Mouse (Mus musculus) thymus, adult 2 months (tissue): ENCODE results near the gene Arhgef28. TPM values are rescaled to one million over a fixed set of nuclear protein-coding genes. Genes with fewer than 3 reads are reported as not detected.

Experiments used
- DNase-seq: peaks from one replicate; pipeline ENCODE4 v3.0.0; 2021
- H3K27ac ChIP-seq: fragments of 200-500 bp; 2 replicates; pipeline ENCODE4 v1.5.1; 2012; ENCODE audit warnings: low read length, control low read depth; ENCODE audit not compliant: control insufficient read depth, insufficient read depth
- H3K27me3 ChIP-seq: fragments of 200-500 bp; 2 replicates; pipeline ENCODE4 v1.6.1; 2012; ENCODE audit warnings: mild to moderate bottlenecking, low read length, moderate library complexity, mixed read lengths; ENCODE audit not compliant: control insufficient read depth, insufficient read depth
- H3K36me3 ChIP-seq: fragments of 200-500 bp; 2 replicates; pipeline ENCODE4 v1.6.1; 2012; ENCODE audit warnings: mild to moderate bottlenecking, low read length, moderate library complexity; ENCODE audit not compliant: control insufficient read depth, insufficient read depth
- H3K4me1 ChIP-seq: fragments of 200-500 bp; replicated peaks from 2 replicates; pipeline ENCODE4 v1.6.1; 2012; ENCODE audit warnings: low read length; ENCODE audit not compliant: control insufficient read depth, insufficient read depth
- H3K4me3 ChIP-seq: fragments of 200-500 bp; 2 replicates; pipeline ENCODE4 v1.5.1; 2012; ENCODE audit warnings: mild to moderate bottlenecking, low read length, control low read depth, moderate library complexity; ENCODE audit not compliant: control insufficient read depth, insufficient read depth
- CTCF ChIP-seq: fragments of 200-500 bp; IDR thresholded peaks from 2 replicates; pipeline ENCODE4 v1.5.1; 2012; ENCODE audit warnings: mild to moderate bottlenecking, control low read depth, low read length, moderate library complexity, borderline replicate concordance; ENCODE audit not compliant: control insufficient read depth, poor library complexity, insufficient read depth; ENCODE audit errors: extremely low read depth
- POLR2A ChIP-seq: fragments of 200-500 bp; IDR thresholded peaks from 2 replicates; pipeline ENCODE4 v1.6.1; 2012; ENCODE audit warnings: mild to moderate bottlenecking, low read length, control low read depth, moderate library complexity; ENCODE audit not compliant: control insufficient read depth, poor library complexity, insufficient read depth; ENCODE audit errors: extremely low read depth
- WGBS: fragments of 180-500 bp; shearing (Covaris S2); methylation state at CpG from one replicate; pipeline ENCODE4 v1.1.7; 2018; 5-methylcytosine and 5-hydroxymethylcytosine counted together
- polyA plus RNA-seq: library from polyadenylated mRNA; depleted of rRNA; stranded (reverse); fragments of >200 nt; gene quantifications from 2 replicates; pipeline ENCODE4 v1.2.3, GENCODE M21; 2012

Gene Arhgef28
- polyA plus RNA-seq, 1 experiment: 2.0 TPM

- no peak for DNase-seq
- Histone ChIP-seq H3K27me3 (no peaks in the 10 kb centered on the region), H3K27ac (no peak overlapping the region), H3K4me1 (0 out of 2 replicates have a peak, but pooled peaks cover 3% of the 10 kb centered on the region), H3K4me3 (no peak overlapping the region), H3K36me3 (no peaks in the 10 kb centered on the region)
- TF ChIP-seq POLR2A: no peak
- no peak for TF ChIP-seq CTCF
- 91% methylated on average over 5 of the region's 5 CpGs for WGBS
Observed at GRCm38 (mm10) chr13:98005611-98006218, 200.5 kb downstream of the Arhgef28 start.

GRCm38 (mm10) chr13:98004647-98005414 lies 201.4 kb downstream of the Arhgef28 start:
- no peak for DNase-seq
- Histone ChIP-seq H3K36me3 (no peaks in the 10 kb centered on the region), H3K4me1 (0 out of 2 replicates have a peak, but pooled peaks cover 3% of the 10 kb centered on the region), H3K27me3 (no peaks in the 10 kb centered on the region), H3K27ac (no peak overlapping the region), H3K4me3 (no peak overlapping the region)
- TF ChIP-seq POLR2A: no peak
- no peak for TF ChIP-seq CTCF
- 96% methylated on average over 2 of the region's 2 CpGs for WGBS

- 83% methylated on average over 7 of the region's 7 CpGs for WGBS
- no peak overlapping the region for H3K4me3 ChIP-seq
- DNase-seq: no peak
- no peak overlapping the region for H3K27ac ChIP-seq
- TF ChIP-seq POLR2A (no peak), CTCF (no peak)
- H3K36me3 ChIP-seq: no peaks in the 10 kb centered on the region
- 0 out of 2 replicates have a peak, but pooled peaks cover 3% of the 10 kb centered on the region for H3K4me1 ChIP-seq
- H3K27me3 ChIP-seq: no peaks in the 10 kb centered on the region
Observed at GRCm38 (mm10) chr13:98003690-98004089, 202.5 kb downstream of the Arhgef28 start.

GRCm38 (mm10) chr13:98002598-98002997 lies 203.6 kb downstream of the Arhgef28 start:
- Histone ChIP-seq H3K4me1 (0 out of 2 replicates have a peak, but pooled peaks cover 3% of the 10 kb centered on the region), H3K4me3 (no peak overlapping the region)

GRCm38 (mm10) chr13:98002121-98002520 lies 204.1 kb downstream of the Arhgef28 start:
- Histone ChIP-seq H3K36me3 (no peaks in the 10 kb centered on the region), H3K4me1 (0 out of 2 replicates have a peak, but pooled peaks cover 3% of the 10 kb centered on the region), H3K4me3 (no peak overlapping the region), H3K27ac (no peak overlapping the region), H3K27me3 (no peaks in the 10 kb centered on the region)
- DNase-seq: no peak
- WGBS: 13% methylated on average over 2 of the region's 2 CpGs
- no peak for TF ChIP-seq POLR2A
- TF ChIP-seq CTCF: no peak

More at GRCm38 (mm10) chr13:98002598-98002997, 203.6 kb downstream of the Arhgef28 start:
- WGBS: 97% methylated on average over 5 of the region's 5 CpGs
- no peak overlapping the region for H3K27ac ChIP-seq
- H3K36me3 ChIP-seq: no peaks in the 10 kb centered on the region
- H3K27me3 ChIP-seq: no peaks in the 10 kb centered on the region
- DNase-seq: no peak
- TF ChIP-seq POLR2A: no peak
- no peak for TF ChIP-seq CTCF

- no peak for DNase-seq
- 0 out of 2 replicates have a peak, but pooled peaks cover 3% of the 10 kb centered on the region for H3K4me1 ChIP-seq
- TF ChIP-seq CTCF (no peak), POLR2A (no peak)
- no peaks in the 10 kb centered on the region for H3K36me3 ChIP-seq
- H3K27ac ChIP-seq: no peak overlapping the region
- 91% methylated on average over 11 of the region's 11 CpGs for WGBS
- H3K27me3 ChIP-seq: no peaks in the 10 kb centered on the region
- H3K4me3 ChIP-seq: no peak overlapping the region
Observed at GRCm38 (mm10) chr13:98001719-98002118, 204.5 kb downstream of the Arhgef28 start.
